ENCODE assay signal across 28 mouse cellular contexts in genomic region chr2:125851237-125851636, GRCm38 (mm10). TPM values are rescaled to one million over a fixed set of nuclear protein-coding genes. Genes with fewer than 3 reads are reported as not detected.
DNase-seq lines count a peak whose midpoint lies in the region; ATAC-seq and TF ChIP-seq lines count a peak whose summit lies in the region.
"Had no signal": no experiment of that assay in that cellular context is flagged by ENCODE, and none has a peak within 500 bp of the region (broad histone marks: within the 10 kb centered on the region; RNA-seq: fewer than 3 reads in every experiment).

No protein-coding gene starts in this region.

- H3K9ac ChIP-seq in heart, embryonic 11.5 days (ENCODE audit: low read depth, low read length) = no peak overlapping the region
- H3K9ac ChIP-seq in liver, embryonic 14.5 days (replicated peaks) = no peak overlapping the region
- no peak overlapping the region for H3K9ac ChIP-seq in intestine, embryonic 16.5 days (ENCODE audit: low read depth, low read length)
- H3K9ac ChIP-seq: embryonic facial prominence, embryonic 15.5 days; hindbrain, embryonic 12.5 days; midbrain, embryonic 13.5 days had no signal

- no peak for DNase-seq in heart, adult 11 months
- no peak for DNase-seq in G1E (ENCODE audit: low spot score)
- DNase-seq in liver, embryonic 14.5 days (ENCODE audit: low read depth in 3 of 3, low spot score in 3 of 3) = peak in 1 of 3 experiments; percentile 47
- DNase-seq in adrenal gland, adult 18-20 months (ENCODE audit: low spot score in 2 of 2) = no peak
- DNase-seq: adrenal gland, adult 8-10 months; cerebellum, adult 8-10 months; gastrocnemius, postnatal 14 days; heart, adult 2 months; heart, postnatal 14 days; kidney, adult 2 months; layer of hippocampus, adult 9-11 months; right cerebral cortex, postnatal 25 days; spleen, adult 18-20 months; thymus, postnatal 36 days had no signal

- no peaks in the 10 kb centered on the region for H3K9me3 ChIP-seq in heart, embryonic 11.5 days (replicated peaks; ENCODE audit: control insufficient read depth, low read length)
- H3K9me3 ChIP-seq in G1E (replicated peaks) = no peaks in the 10 kb centered on the region
- no peaks in the 10 kb centered on the region for H3K9me3 ChIP-seq in liver, embryonic 14.5 days (ENCODE audit: control insufficient read depth, low read length)
- no peaks in the 10 kb centered on the region for H3K9me3 ChIP-seq in intestine, embryonic 16.5 days (ENCODE audit: control insufficient read depth, low read length)
- H3K9me3 ChIP-seq: embryonic facial prominence, embryonic 15.5 days; forebrain, embryonic 10.5 days; hindbrain, embryonic 12.5 days; midbrain, embryonic 13.5 days had no signal

- H3K36me3 ChIP-seq in heart, embryonic 11.5 days (ENCODE audit: control insufficient read depth, insufficient read depth, low read length) = peaks cover 6% of the 10 kb centered on the region; the same call in 1 of the 2 replicates
- H3K36me3 ChIP-seq in G1E (replicated peaks) = peaks cover 42% of the 10 kb centered on the region
- peaks cover 20% of the 10 kb centered on the region for H3K36me3 ChIP-seq in liver, embryonic 14.5 days (replicated peaks; ENCODE audit: control insufficient read depth, insufficient read depth, low read depth)
- H3K36me3 ChIP-seq in intestine, embryonic 16.5 days (ENCODE audit: control insufficient read depth, insufficient read depth, low read length) = peaks cover 4% of the 10 kb centered on the region; the same call in 1 of the 2 replicates

- H3K4me1 ChIP-seq in heart, embryonic 11.5 days (ENCODE audit: control insufficient read depth, insufficient read depth, low read length) = no peaks in the 10 kb centered on the region
- peaks cover 39% of the 10 kb centered on the region for H3K4me1 ChIP-seq in G1E (ENCODE audit: insufficient read depth, low read depth, low read length)
- peaks cover 13 to 19% of the 10 kb centered on the region in 2 experiments for H3K4me1 ChIP-seq in liver, embryonic 14.5 days (replicated peaks; ENCODE audit: control insufficient read depth in 2 of 2, insufficient read depth in 2 of 2, low read length in 1 of 2)
- H3K4me1 ChIP-seq in intestine, embryonic 16.5 days (ENCODE audit: control insufficient read depth, insufficient read depth, low read length) = 0 out of 2 replicates have a peak, but pooled peaks cover 2% of the 10 kb centered on the region
- H3K4me1 ChIP-seq: embryonic facial prominence, embryonic 15.5 days; hindbrain, embryonic 12.5 days had no signal

- H3K4me3 ChIP-seq in heart, embryonic 11.5 days (ENCODE audit: low read depth, low read length) = no peak overlapping the region
- H3K4me3 ChIP-seq in G1E (ENCODE audit: low read depth, low read length) = no peak overlapping the region; the same call in 1 of the 2 replicates
- no peak overlapping the region for H3K4me3 ChIP-seq in liver, embryonic 14.5 days (ENCODE audit: insufficient read depth in 1 of 2, low read depth in 2 of 2, low read length in 2 of 2)
- no peak overlapping the region for H3K4me3 ChIP-seq in intestine, embryonic 16.5 days (ENCODE audit: low read length)
- H3K4me3 ChIP-seq: embryonic facial prominence, embryonic 15.5 days; forebrain, embryonic 10.5 days; heart, adult 2 months; hindbrain, embryonic 12.5 days; left cerebral cortex, adult 2 months; midbrain, embryonic 13.5 days had no signal

- no peaks in the 10 kb centered on the region for H3K27me3 ChIP-seq in heart, embryonic 11.5 days (ENCODE audit: control insufficient read depth, insufficient read depth, low read length)
- no peaks in the 10 kb centered on the region for H3K27me3 ChIP-seq in G1E (ENCODE audit: insufficient read depth, low read length)
- no peaks in the 10 kb centered on the region for H3K27me3 ChIP-seq in liver, embryonic 14.5 days (ENCODE audit: control insufficient read depth, insufficient read depth, low read length)
- H3K27me3 ChIP-seq in intestine, embryonic 16.5 days (replicated peaks; ENCODE audit: control insufficient read depth, insufficient read depth, low read length) = no peaks in the 10 kb centered on the region
- H3K27me3 ChIP-seq: embryonic facial prominence, embryonic 15.5 days; hindbrain, embryonic 12.5 days; midbrain, embryonic 13.5 days; Patski had no signal

- no peak for TF ChIP-seq CTCF in G1E (IDR thresholded peaks at IDR 0.05; ENCODE audit: low read depth, low read length)
- no peak for TF ChIP-seq CTCF in liver, embryonic 14.5 days (IDR thresholded peaks at IDR 0.05; ENCODE audit: low read depth)

- H3K4me2 ChIP-seq in heart, embryonic 11.5 days = no peak overlapping the region
- H3K4me2 ChIP-seq in liver, embryonic 14.5 days (ENCODE audit: low read depth) = peak overlapping the region; percentile 32
- no peak overlapping the region for H3K4me2 ChIP-seq in intestine, embryonic 16.5 days (ENCODE audit: low read depth, low read length)
- H3K4me2 ChIP-seq: embryonic facial prominence, embryonic 15.5 days; hindbrain, embryonic 12.5 days; midbrain, embryonic 13.5 days had no signal

- ATAC-seq in heart, embryonic 11.5 days (replicated peaks; ENCODE audit: insufficient number of reproducible peaks, low FRiP score, low TSS enrichment) = 0 out of 2 replicates have a peak, but pooled peaks have one; percentile 63
- peak; percentile 64 for ATAC-seq in G1E (ENCODE audit: extremely low read depth, insufficient number of reproducible peaks, low FRiP score, poor library complexity, severe bottlenecking)
- ATAC-seq in erythroblast, adult 5-6 weeks (replicated peaks; ENCODE audit: low FRiP score, poor library complexity, severe bottlenecking) = peak; percentile 68
- ATAC-seq in liver, embryonic 14.5 days (ENCODE audit: insufficient read depth) = peak; percentile 86
- ATAC-seq in intestine, embryonic 16.5 days = no peak
- no peak for ATAC-seq in cerebellum, adult (ENCODE audit: insufficient number of reproducible peaks, low FRiP score, low TSS enrichment)
- ATAC-seq: forebrain, embryonic 16.5 days; lung, postnatal 0 days; midbrain, embryonic 13.5 days; Patski had no signal

- TF ChIP-seq EP300 in liver, embryonic 14.5 days (IDR thresholded peaks at IDR 0.05; ENCODE audit: low read depth) = peak; percentile 63

- no peak overlapping the region for H3K27ac ChIP-seq in heart, embryonic 11.5 days (ENCODE audit: low read depth, low read length)
- H3K27ac ChIP-seq in liver, embryonic 14.5 days = peak overlapping the region; percentile 18; the same call in 1 of the 2 replicates
- no peak overlapping the region for H3K27ac ChIP-seq in intestine, embryonic 16.5 days (ENCODE audit: low read length)
- H3K27ac ChIP-seq: embryonic facial prominence, embryonic 15.5 days; forebrain, embryonic 10.5 days; heart, adult 2 months; hindbrain, embryonic 12.5 days; kidney, postnatal 0 days; left cerebral cortex, adult 2 months; macrophage; midbrain, embryonic 13.5 days had no signal

- 55% methylated on average over 2 of the region's 2 CpGs for WGBS in heart, embryonic 11.5 days (ENCODE audit: insufficient replicate concordance)
- WGBS in liver, embryonic 14.5 days (ENCODE audit: insufficient replicate concordance) = 14% methylated on average over 2 of the region's 2 CpGs
- 77% methylated on average over 2 of the region's 2 CpGs for WGBS in intestine, embryonic 16.5 days

RNA-seq across cellular contexts. Expression of gene Galk2, which starts 7.7 kb away (rescaled TPM):
- 35.2 and 38.9 TPM in 2 replicates for polyA plus RNA-seq in heart, embryonic 11.5 days (2014; fragmentation: Nextera tagmentation; extraction: Ambion mirVana)
- 21.3 and 27.3 TPM in 2 replicates for total RNA-seq in G1E (2014; fragmentation: Nextera tagmentation)
- total RNA-seq in G1E (2017) = 65.0 and 75.0 TPM in 2 replicates
- 1.6 and 3.1 TPM in 2 replicates for polyA plus RNA-seq in G1E (2012)
- 5.0 and 10.7 TPM in 2 replicates for total RNA-seq in erythroblast, adult 5-6 weeks (2015; ENCODE audit: low replicate concordance)
- total RNA-seq in erythroblast, adult 5-6 weeks (2017; ENCODE audit: low replicate concordance) = 2.9 and 7.2 TPM in 2 replicates
- 6.2 and 6.3 TPM in 2 replicates for polyA plus RNA-seq in liver, embryonic 14.5 days (2012; rRNA removed)
- polyA plus RNA-seq in liver, embryonic 14.5 days (2014; fragmentation: Nextera tagmentation; extraction: Ambion mirVana) = 9.7 and 10.1 TPM in 2 replicates
- polyA plus RNA-seq in intestine, embryonic 16.5 days (2015; fragmentation: Nextera tagmentation; extraction: Ambion mirVana) = 77.4 and 91.1 TPM in 2 replicates
- 10 to 100 TPM; 52.2 to 68.0 TPM for total RNA-seq in adrenal gland, adult 18-20 months (2021)

RNA-seq across cellular contexts. Expression of gene Cops2, which starts 7.7 kb away (rescaled TPM):
- 81.9 and 84.1 TPM in 2 replicates for polyA plus RNA-seq in heart, embryonic 11.5 days (2014; fragmentation: Nextera tagmentation; extraction: Ambion mirVana)
- total RNA-seq in G1E (2014; fragmentation: Nextera tagmentation) = 163 and 170 TPM in 2 replicates
- 162 and 277 TPM in 2 replicates for total RNA-seq in G1E (2017)
- 4.4 and 6.2 TPM in 2 replicates for polyA plus RNA-seq in G1E (2012)
- 39.5 and 64.4 TPM in 2 replicates for total RNA-seq in erythroblast, adult 5-6 weeks (2015; ENCODE audit: low replicate concordance)
- 51.2 and 78.9 TPM in 2 replicates for total RNA-seq in erythroblast, adult 5-6 weeks (2017; ENCODE audit: low replicate concordance)
- polyA plus RNA-seq in liver, embryonic 14.5 days (2012; rRNA removed) = 13.9 and 50.4 TPM in 2 replicates
- 49.4 and 52.2 TPM in 2 replicates for polyA plus RNA-seq in liver, embryonic 14.5 days (2014; fragmentation: Nextera tagmentation; extraction: Ambion mirVana)
- polyA plus RNA-seq in intestine, embryonic 16.5 days (2015; fragmentation: Nextera tagmentation; extraction: Ambion mirVana) = 49.6 and 54.3 TPM in 2 replicates
- total RNA-seq in adrenal gland, adult 18-20 months (2021) = 100 to 1,000 TPM; 136 to 172 TPM

Comparison
In these comparisons a context has a peak if more than half of its experiments do, and no peak if none do; other contexts are left out.
1. ATAC-seq: peak in heart, embryonic 11.5 days (single experiment), G1E (single experiment), erythroblast, adult 5-6 weeks (single experiment) and liver, embryonic 14.5 days (single experiment); none in intestine, embryonic 16.5 days (single experiment) and cerebellum, adult (single experiment).